Comparison of ENCODE assay signal across 38 mouse cellular contexts in genomic region chr8:9899199-9899598, GRCm38 (mm10). TPM values are rescaled to one million over a fixed set of nuclear protein-coding genes. Genes with fewer than 3 reads are reported as not detected.
"Had no signal": no experiment of that assay in that cellular context is flagged by ENCODE, and none has a peak within 500 bp of the region (broad histone marks: within the 10 kb centered on the region; RNA-seq: fewer than 3 reads in every experiment).

No protein-coding gene starts in this region.

- H3K4me3 ChIP-seq: gastrocnemius, adult 2 months; heart, embryonic 10.5 days; heart, embryonic 12.5 days; hindbrain, embryonic 10.5 days; hindbrain, embryonic 13.5 days; hindbrain, embryonic 15.5 days; intestine, embryonic 15.5 days; layer of hippocampus, adult 2 months; left cerebral cortex, adult 2 months; limb, embryonic 10.5 days; limb, embryonic 12.5 days had no signal

- H3K27ac ChIP-seq: gastrocnemius, adult 2 months; heart, embryonic 10.5 days; hindbrain, embryonic 10.5 days; hindbrain, embryonic 13.5 days; hindbrain, embryonic 15.5 days; intestine, embryonic 15.5 days; layer of hippocampus, adult 2 months; left cerebral cortex, adult 2 months; limb, embryonic 10.5 days; limb, embryonic 12.5 days had no signal

- DNase-seq: gastrocnemius, adult 2 months; gastrocnemius, postnatal 10 days; gastrocnemius, postnatal 25 days; heart, adult 18-20 months; heart, postnatal 10 days; heart, postnatal 4 days; kidney, adult 18-20 months; kidney, adult 8-10 months; kidney, postnatal 10 days; kidney, postnatal 25 days; kidney, postnatal 4 days; liver had no signal

- H3K4me2 ChIP-seq: heart, embryonic 12.5 days; hindbrain, embryonic 13.5 days; hindbrain, embryonic 15.5 days; intestine, embryonic 15.5 days; limb, embryonic 12.5 days had no signal

- H3K36me3 ChIP-seq: heart, embryonic 10.5 days; heart, embryonic 12.5 days; hindbrain, embryonic 10.5 days; hindbrain, embryonic 13.5 days; hindbrain, embryonic 15.5 days; intestine, embryonic 15.5 days; limb, embryonic 10.5 days; limb, embryonic 12.5 days had no signal

- H3K4me1 ChIP-seq: heart, embryonic 10.5 days; heart, embryonic 12.5 days; hindbrain, embryonic 10.5 days; hindbrain, embryonic 13.5 days; intestine, embryonic 15.5 days; limb, embryonic 12.5 days had no signal

- H3K9me3 ChIP-seq: heart, embryonic 10.5 days; heart, embryonic 12.5 days; hindbrain, embryonic 10.5 days; hindbrain, embryonic 13.5 days; hindbrain, embryonic 15.5 days; intestine, embryonic 15.5 days; limb, embryonic 10.5 days; limb, embryonic 12.5 days had no signal

- ATAC-seq: inflammation-experienced regulatory T-cells, adult 6 months; intestine, embryonic 15.5 days; intestine, postnatal 0 days had no signal

- H3K9ac ChIP-seq: heart, embryonic 12.5 days; hindbrain, embryonic 13.5 days; hindbrain, embryonic 15.5 days; intestine, embryonic 15.5 days; limb, embryonic 12.5 days had no signal

- H3K27me3 ChIP-seq: heart, embryonic 12.5 days; hindbrain, embryonic 13.5 days; hindbrain, embryonic 15.5 days; intestine, embryonic 15.5 days; limb, embryonic 12.5 days had no signal

RNA-seq across cellular contexts. Expression of gene Gm10217, which starts 35.1 kb away (rescaled TPM):
- total RNA-seq: gastrocnemius, adult 2 months; gastrocnemius, postnatal 10 days; gastrocnemius, postnatal 25 days; gastrocnemius, postnatal 4 days; granulocyte monocyte progenitor cell, adult 5-6 weeks; heart, adult 18-20 months; heart, adult 8-10 months; heart, postnatal 10 days; heart, postnatal 25 days; heart, postnatal 4 days; layer of hippocampus, adult 2 months; layer of hippocampus, postnatal 10 days; layer of hippocampus, postnatal 25 days; left cerebral cortex, adult 2 months; left cerebral cortex, postnatal 14 days; left cerebral cortex, postnatal 36 days had no signal
- polyA plus RNA-seq: frontal cortex, adult 2 months; heart, embryonic 10.5 days; heart, embryonic 12.5 days; heart, embryonic 14.5 days; heart, embryonic 16.5 days; hindbrain, embryonic 10.5 days; hindbrain, embryonic 13.5 days; hindbrain, embryonic 15.5 days; inflammation-experienced regulatory T-cells, adult 6 months; intestine, embryonic 15.5 days; intestine, postnatal 0 days; kidney, embryonic 14.5 days; kidney, embryonic 16.5 days; limb, embryonic 10.5 days; limb, embryonic 12.5 days; limb, embryonic 14.5 days had no signal
